Mouse (Mus musculus): ENCODE results near the gene Prkab1.

- TF ChIP-seq CTCF (IDR thresholded peaks at IDR 0.05; ENCODE audit: low read depth, low read length) (peak; percentile 54), POLR2A (IDR thresholded peaks at IDR 0.05; ENCODE audit: borderline replicate concordance, low read depth, low read length) (no peak)
Measured at GRCm38 (mm10) chr5:115979134-115979696, 45.1 kb downstream of the Prkab1 start.
